Mouse (Mus musculus) embryonic fibroblast, embryonic 13.5 days (primary cell): Measurements from ENCODE around the gene Btrc.

Source experiments
- CTCF ChIP-seq: IDR thresholded peaks from 2 replicates; pipeline ENCODE4 v1.5.1; 2011; ENCODE audit warnings: mild to moderate bottlenecking, control low read depth, low read length, moderate library complexity, borderline replicate concordance; ENCODE audit not compliant: insufficient read depth
- POLR2A ChIP-seq: IDR thresholded peaks from 2 replicates; pipeline ENCODE4 v1.6.1; 2011; ENCODE audit warnings: low read depth, mild to moderate bottlenecking, control low read depth, low read length, moderate library complexity

DNA sequence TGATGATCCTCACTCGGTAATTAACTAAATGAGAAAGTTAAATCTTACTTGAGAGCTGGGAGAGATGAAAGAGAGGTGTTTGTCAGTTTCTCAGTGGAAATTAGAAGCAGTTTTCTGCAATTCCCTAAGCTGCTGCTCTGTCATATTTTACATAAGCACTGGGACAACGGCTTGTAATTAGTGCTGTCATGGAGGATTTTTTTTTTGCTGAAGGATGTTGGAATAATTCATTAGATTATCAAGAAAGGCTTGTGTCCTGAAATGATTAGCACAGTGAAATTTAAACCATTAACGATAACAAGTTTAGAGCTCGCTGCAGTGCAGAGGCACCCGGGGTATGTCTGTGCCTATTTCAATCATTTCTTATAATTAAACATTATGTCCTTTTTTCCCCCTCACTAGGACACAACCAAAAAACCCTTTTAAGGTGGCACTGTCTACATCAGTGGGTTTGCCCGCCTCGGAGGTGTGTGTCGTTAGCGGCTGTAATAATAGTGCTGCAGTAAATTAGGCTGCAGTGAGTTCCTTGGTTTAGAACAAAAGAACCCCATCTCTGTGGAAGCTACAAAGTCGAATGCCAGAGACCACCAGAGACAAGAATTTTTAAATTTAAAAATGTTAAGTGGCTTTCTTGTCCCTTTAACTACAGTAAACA, 130.7 kb downstream of the Btrc start:
- no peak for TF ChIP-seq POLR2A
- TF ChIP-seq CTCF = no peak
